Mouse (Mus musculus): Measurements from ENCODE around the gene Cd81.

GRCm38 (mm10) chr7:143062704-143063103 is 10.2 kb downstream of the Cd81 start:
- TF ChIP-seq CTCF (IDR thresholded peaks at IDR 0.05; ENCODE audit: borderline replicate concordance, control insufficient read depth, extremely low read depth, insufficient read depth, low read length, poor library complexity) (no peak), POLR2A (IDR thresholded peaks at IDR 0.05; ENCODE audit: control insufficient read depth, extremely low read depth, insufficient read depth, low read length, poor library complexity) (no peak)
